8 mouse cellular contexts compared by ENCODE assay signal in genomic region chr6:97416972-97417554, GRCm38 (mm10).
DNase-seq lines count a peak whose midpoint lies in the region; ATAC-seq and TF ChIP-seq lines count a peak whose summit lies in the region.

No protein-coding gene starts in this region.

- H3K4me2 ChIP-seq in heart, embryonic 12.5 days = no peak overlapping the region
- no peak overlapping the region for H3K4me2 ChIP-seq in embryonic facial prominence, embryonic 14.5 days (ENCODE audit: low read depth, low read length)

- intact Hi-C loops in heart, adult 2 months (cut with DNase I) = loop anchor here (1.0 to 10.0 kb wide), 3 partner anchors 139 to 272 kb away; partner anchors contain the start of gene Eogt
- intact Hi-C loops in heart, postnatal 36 days (cut with DNase I) = loop anchor here (1.0 kb wide), 2 partner anchors 139 to 166 kb away; no protein-coding TSS in a partner anchor

- peak; percentile 70 to 86 for DNase-seq in heart, adult 2 months
- peak; percentile 75 for DNase-seq in adrenal gland, postnatal 25 days
- DNase-seq in embryonic facial prominence, embryonic 14.5 days (ENCODE audit: low spot score) = peak; percentile 59
- peak; percentile 78 to 86 for DNase-seq in heart, postnatal 36 days
- DNase-seq in layer of hippocampus, postnatal 14 days (ENCODE audit: low spot score in 2 of 2) = peak; percentile 54 to 63
- peak; percentile 42 to 79 for DNase-seq in spleen, postnatal 4 days (ENCODE audit: low spot score in 2 of 2)

- 0 out of 2 replicates have a peak, but pooled peaks have one; percentile 99 for TF ChIP-seq CTCF in heart, adult 2 months (IDR thresholded peaks at IDR 0.05)

- ATAC-seq in heart, embryonic 12.5 days (ENCODE audit: insufficient number of reproducible peaks, low FRiP score) = no peak
- ATAC-seq in embryonic facial prominence, embryonic 14.5 days (ENCODE audit: low read depth) = no peak
- ATAC-seq in megakaryocyte, adult 5-6 weeks (ENCODE audit: poor library complexity, severe bottlenecking) = peak; percentile 79

- no peak overlapping the region for H3K4me3 ChIP-seq in heart, adult 2 months
- no peak overlapping the region for H3K4me3 ChIP-seq in heart, embryonic 12.5 days
- no peak overlapping the region for H3K4me3 ChIP-seq in embryonic facial prominence, embryonic 14.5 days (ENCODE audit: low read depth, low read length)

- TF ChIP-seq POLR2A in heart, adult 2 months (IDR thresholded peaks at IDR 0.05; ENCODE audit: insufficient read depth, low read depth, low read length) = no peak

- peaks cover 6% of the 10 kb centered on the region for H3K4me1 ChIP-seq in heart, adult 2 months (ENCODE audit: control insufficient read depth, insufficient read depth, low read length)
- H3K4me1 ChIP-seq in heart, embryonic 12.5 days (replicated peaks) = peaks cover 7% of the 10 kb centered on the region
- H3K4me1 ChIP-seq in embryonic facial prominence, embryonic 14.5 days (ENCODE audit: control insufficient read depth, insufficient read depth, low read length) = no peaks in the 10 kb centered on the region; the same call in 1 of the 2 replicates

- no peaks in the 10 kb centered on the region; the same call in 1 of the 2 replicates for H3K79me2 ChIP-seq in heart, adult 2 months (replicated peaks; ENCODE audit: control insufficient read depth, insufficient read depth, low read length)

- H3K27ac ChIP-seq in heart, adult 2 months = no peak overlapping the region; the same call in 1 of the 2 replicates
- no peak overlapping the region for H3K27ac ChIP-seq in heart, embryonic 12.5 days (ENCODE audit: poor library complexity, severe bottlenecking)
- no peak overlapping the region for H3K27ac ChIP-seq in embryonic facial prominence, embryonic 14.5 days (replicated peaks; ENCODE audit: low read depth, low read length)

- no peaks in the 10 kb centered on the region for H3K9me3 ChIP-seq in heart, embryonic 12.5 days (replicated peaks)
- H3K9me3 ChIP-seq in embryonic facial prominence, embryonic 14.5 days (ENCODE audit: control insufficient read depth, low read length) = no peaks in the 10 kb centered on the region

- no peak overlapping the region for H3K9ac ChIP-seq in heart, adult 2 months (ENCODE audit: low read depth, low read length)
- no peak overlapping the region for H3K9ac ChIP-seq in heart, embryonic 12.5 days
- H3K9ac ChIP-seq in embryonic facial prominence, embryonic 14.5 days (ENCODE audit: low read depth, low read length) = no peak overlapping the region

- H3K27me3 ChIP-seq in heart, adult 2 months (ENCODE audit: control insufficient read depth, insufficient read depth, low read length) = no peaks in the 10 kb centered on the region
- H3K27me3 ChIP-seq in heart, embryonic 12.5 days (replicated peaks) = no peaks in the 10 kb centered on the region
- no peaks in the 10 kb centered on the region for H3K27me3 ChIP-seq in embryonic facial prominence, embryonic 14.5 days (replicated peaks; ENCODE audit: control insufficient read depth, insufficient read depth, low read length)

- no peaks in the 10 kb centered on the region; the same call in 1 of the 2 replicates for H3K36me3 ChIP-seq in heart, adult 2 months (ENCODE audit: control insufficient read depth, insufficient read depth, low read length)
- H3K36me3 ChIP-seq in heart, embryonic 12.5 days = no peaks in the 10 kb centered on the region
- no peaks in the 10 kb centered on the region for H3K36me3 ChIP-seq in embryonic facial prominence, embryonic 14.5 days (ENCODE audit: control insufficient read depth, insufficient read depth, low read length)

- WGBS in heart, adult 2 months = 60% methylated on average over 13 of the region's 13 CpGs
- WGBS in heart, embryonic 12.5 days = 59% methylated on average over 13 of the region's 13 CpGs
- 62% methylated on average over 13 of the region's 13 CpGs for WGBS in embryonic facial prominence, embryonic 14.5 days

- TF ChIP-seq EP300 in heart, adult 2 months (IDR thresholded peaks at IDR 0.05; ENCODE audit: insufficient read depth, low read depth, low read length) = 0 out of 2 replicates have a peak, but pooled peaks have one; percentile 71
